Mouse (Mus musculus): ENCODE results near the gene Srrd. TPM values are rescaled to one million over a fixed set of nuclear protein-coding genes. Genes with fewer than 3 reads are reported as not detected.

Gene Srrd
- total and polyA plus RNA-seq, 3 experiments = 36.5 to 49.3 TPM; not detected in 1

DNA sequence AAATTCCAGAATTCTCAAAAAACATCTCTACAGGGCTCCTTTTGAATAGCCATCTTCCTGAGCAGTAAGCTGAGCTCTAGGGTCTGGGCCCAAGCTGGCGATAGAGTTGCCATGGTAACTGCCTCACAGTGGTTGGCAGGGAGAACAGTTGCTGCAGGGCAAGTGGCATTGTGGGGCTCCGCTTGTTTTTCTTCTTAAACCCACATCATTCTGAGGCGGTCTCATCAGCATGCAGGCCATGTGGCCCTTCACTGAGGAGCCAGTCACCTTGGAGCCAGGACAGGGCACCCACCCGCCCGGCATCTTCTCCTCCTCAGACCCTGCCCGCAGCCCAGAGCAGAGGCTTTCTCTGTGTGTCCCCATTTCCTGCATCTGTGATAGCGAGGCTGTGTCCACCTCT lies 29.1 kb upstream of the Srrd start:
- no peak overlapping the region for H3K27ac ChIP-seq (ENCODE audit: control insufficient read depth, low read depth, low read length)
- no peak overlapping the region for H3K9ac ChIP-seq (ENCODE audit: control insufficient read depth, low read depth, low read length, poor library complexity, severe bottlenecking)
- H3K4me3 ChIP-seq (ENCODE audit: control insufficient read depth in 1 of 2, insufficient read depth in 1 of 2, low read depth in 2 of 2, low read length in 2 of 2) = no peak overlapping the region
- TF ChIP-seq MXI1 (IDR thresholded peaks at IDR 0.05; ENCODE audit: low read depth, low read length) = no peak
- H3K4me1 ChIP-seq (ENCODE audit: control insufficient read depth in 1 of 2, insufficient read depth in 2 of 2, low read length in 2 of 2) = no peaks in the 10 kb centered on the region
- no peaks in the 10 kb centered on the region; a peak in 1 of 4 replicates for H3K36me3 ChIP-seq (ENCODE audit: control insufficient read depth in 1 of 2, insufficient read depth in 2 of 2, low read length in 2 of 2)
- H3K9me3 ChIP-seq (replicated peaks; ENCODE audit: insufficient read depth, low read length) = no peaks in the 10 kb centered on the region
- H3K79me2 ChIP-seq (ENCODE audit: control insufficient read depth, insufficient read depth, low read length, poor library complexity) = no peaks in the 10 kb centered on the region
- no peaks in the 10 kb centered on the region for H3K27me3 ChIP-seq (ENCODE audit: control insufficient read depth in 1 of 2, insufficient read depth in 2 of 2, low read length in 2 of 2)
- DNase-seq (ENCODE audit: low read depth, low spot score) = no peak

DNA sequence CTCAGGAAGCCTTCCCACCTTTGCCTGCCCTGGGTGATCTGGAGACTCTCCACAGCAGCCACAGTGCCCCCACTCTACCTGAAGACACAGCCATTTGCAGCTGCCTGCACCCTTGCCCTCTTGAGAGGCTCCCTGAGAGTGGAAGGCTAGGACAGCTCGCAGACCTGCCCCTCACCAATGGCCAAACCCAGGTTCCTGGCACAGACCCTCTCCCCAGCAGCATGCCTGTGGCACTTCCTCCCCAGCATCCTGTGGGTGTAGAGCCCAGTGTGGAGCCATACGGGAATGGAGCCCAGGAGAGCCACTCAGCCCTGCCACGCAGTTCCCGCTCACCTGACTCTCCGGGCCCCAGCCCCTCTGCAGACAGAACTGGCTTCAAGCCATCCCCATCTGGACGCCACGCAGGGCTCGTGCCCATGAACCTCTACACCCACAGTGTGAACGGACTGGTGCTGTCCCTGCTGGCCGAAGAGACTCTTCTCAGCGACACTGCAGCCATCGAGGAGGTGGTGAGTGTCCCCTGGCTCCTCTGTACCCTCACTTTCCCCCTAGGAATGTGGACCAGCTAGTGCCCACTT lies 27.5 kb upstream of the Srrd start:
- no peaks in the 10 kb centered on the region for H3K79me2 ChIP-seq (ENCODE audit: control insufficient read depth, insufficient read depth, low read length, poor library complexity)
- H3K9ac ChIP-seq (ENCODE audit: control insufficient read depth, low read depth, low read length, poor library complexity, severe bottlenecking) = no peak overlapping the region
- TF ChIP-seq CTCF (IDR thresholded peaks at IDR 0.05 in 2 of 3, conservative IDR thresholded peaks at IDR 0.05 in 1 of 3; ENCODE audit: control insufficient read depth in 1 of 3, insufficient read depth in 1 of 3, low read depth in 2 of 3, low read length in 3 of 3, poor library complexity in 1 of 3, severe bottlenecking in 1 of 3) (no peak), MAX (IDR thresholded peaks at IDR 0.05; ENCODE audit: low read length) (no peak), EP300 (IDR thresholded peaks at IDR 0.05; ENCODE audit: low read depth in 1 of 2, low read length in 2 of 2) (no peak), UBTF (IDR thresholded peaks at IDR 0.05; ENCODE audit: borderline replicate concordance, insufficient read depth, low read depth, low read length) (no peak), KAT2A (conservative IDR thresholded peaks at IDR 0.05; ENCODE audit: low read depth, low read length) (no peak), SMC3 (IDR thresholded peaks at IDR 0.05; ENCODE audit: low read depth, low read length) (no peak)
- no peaks in the 10 kb centered on the region; a peak in 1 of 4 replicates for H3K36me3 ChIP-seq (ENCODE audit: control insufficient read depth in 1 of 2, insufficient read depth in 2 of 2, low read length in 2 of 2)
- no peak for DNase-seq (ENCODE audit: low read depth, low spot score)
- no peaks in the 10 kb centered on the region for H3K9me3 ChIP-seq (replicated peaks; ENCODE audit: insufficient read depth, low read length)
- H3K4me1 ChIP-seq (ENCODE audit: control insufficient read depth in 1 of 2, insufficient read depth in 2 of 2, low read length in 2 of 2) = no peaks in the 10 kb centered on the region
- no peaks in the 10 kb centered on the region for H3K27me3 ChIP-seq (ENCODE audit: control insufficient read depth in 1 of 2, insufficient read depth in 2 of 2, low read length in 2 of 2)
- no peak overlapping the region for H3K4me3 ChIP-seq (ENCODE audit: control insufficient read depth in 1 of 2, insufficient read depth in 1 of 2, low read depth in 2 of 2, low read length in 2 of 2)
- no peak overlapping the region for H3K27ac ChIP-seq (ENCODE audit: control insufficient read depth, low read depth, low read length)

DNA sequence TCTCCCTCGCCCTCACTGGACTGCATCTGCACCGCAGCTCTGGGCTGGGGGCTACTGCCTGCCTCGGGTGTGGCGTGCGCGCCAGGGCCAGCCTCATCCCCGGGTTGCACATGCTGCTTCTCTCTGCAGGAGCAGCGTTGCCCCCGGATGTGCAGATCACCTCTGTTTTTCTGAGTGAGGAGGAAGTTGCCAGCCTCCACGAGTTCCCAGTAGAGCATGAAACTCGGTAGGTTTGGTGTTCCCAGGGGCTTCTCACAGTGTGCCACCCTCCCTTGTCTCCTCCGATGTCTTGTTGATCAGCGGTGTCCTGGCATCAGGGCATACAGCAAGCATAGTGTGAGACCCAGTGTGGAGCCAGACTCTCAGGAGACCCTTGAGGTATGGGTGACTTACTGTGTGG lies 26.5 kb upstream of the Srrd start:
- Histone ChIP-seq H3K4me1 (ENCODE audit: control insufficient read depth in 1 of 2, insufficient read depth in 2 of 2, low read length in 2 of 2) (no peaks in the 10 kb centered on the region), H3K4me3 (ENCODE audit: control insufficient read depth in 1 of 2, insufficient read depth in 1 of 2, low read depth in 2 of 2, low read length in 2 of 2) (no peak overlapping the region), H3K36me3 (ENCODE audit: control insufficient read depth in 1 of 2, insufficient read depth in 2 of 2, low read length in 2 of 2) (no peaks in the 10 kb centered on the region; a peak in 1 of 4 replicates), H3K9me3 (replicated peaks; ENCODE audit: insufficient read depth, low read length) (no peaks in the 10 kb centered on the region), H3K9ac (ENCODE audit: control insufficient read depth, low read depth, low read length, poor library complexity, severe bottlenecking) (no peak overlapping the region), H3K79me2 (ENCODE audit: control insufficient read depth, insufficient read depth, low read length, poor library complexity) (no peaks in the 10 kb centered on the region), H3K27me3 (ENCODE audit: control insufficient read depth in 1 of 2, insufficient read depth in 2 of 2, low read length in 2 of 2) (no peaks in the 10 kb centered on the region), H3K27ac (ENCODE audit: control insufficient read depth, low read depth, low read length) (no peak overlapping the region)
- TF ChIP-seq RCOR1 (IDR thresholded peaks at IDR 0.05; ENCODE audit: low read depth, low read length) (no peak), MAX (IDR thresholded peaks at IDR 0.05; ENCODE audit: low read length) (no peak), ELF1 (IDR thresholded peaks at IDR 0.05; ENCODE audit: low read depth, low read length) (no peak), MAFK (IDR thresholded peaks at IDR 0.05; ENCODE audit: borderline replicate concordance, low read depth, low read length) (no peak), TCF12 (IDR thresholded peaks at IDR 0.05; ENCODE audit: low read depth, low read length) (no peak), CTCF (IDR thresholded peaks at IDR 0.05 in 2 of 3, conservative IDR thresholded peaks at IDR 0.05 in 1 of 3; ENCODE audit: control insufficient read depth in 1 of 3, insufficient read depth in 1 of 3, low read depth in 2 of 3, low read length in 3 of 3, poor library complexity in 1 of 3, severe bottlenecking in 1 of 3) (no peak), BHLHE40 (IDR thresholded peaks at IDR 0.05; ENCODE audit: borderline replicate concordance, low read depth, low read length) (no peak), USF2 (IDR thresholded peaks at IDR 0.05; ENCODE audit: borderline replicate concordance in 1 of 2, insufficient read depth in 1 of 2, low read depth in 1 of 2, low read length in 2 of 2) (no peak), MEF2A (IDR thresholded peaks at IDR 0.05; ENCODE audit: extremely low read depth, insufficient replicate concordance, low read depth, low read length, poor library complexity, severe bottlenecking) (no peak), SMC3 (IDR thresholded peaks at IDR 0.05; ENCODE audit: low read depth, low read length) (no peak), ZC3H11A (IDR thresholded peaks at IDR 0.05; ENCODE audit: low read depth, low read length) (no peak), GATA1 (IDR thresholded peaks at IDR 0.05; ENCODE audit: low read depth, low read length) (no peak)
- DNase-seq (ENCODE audit: low read depth, low spot score) = no peak

Data from MEL (cell line).